Mouse (Mus musculus): ENCODE data around the gene Map4k2.

GRCm38 (mm10) chr19:6315573-6315972 is 25.4 kb upstream of the Map4k2 start:
- TF ChIP-seq POLR2A (IDR thresholded peaks at IDR 0.05; ENCODE audit: borderline replicate concordance, low read depth, low read length) (no peak), CTCF (IDR thresholded peaks at IDR 0.05; ENCODE audit: low read depth, low read length) (no peak)
